Mouse (Mus musculus) heart, embryonic 14.5 days (tissue): ENCODE results near the gene Prss45. TPM values are rescaled to one million over a fixed set of nuclear protein-coding genes. Genes with fewer than 3 reads are reported as not detected.
"Not testable (repeated sequence)": the region's sequence is repeated elsewhere in the genome, so short reads cannot be mapped to it uniquely, and the experiment has no call there.

Source experiments
- ATAC-seq: fragments of 200-750 bp; cut with Nextera tagmentation; 2 replicates; pipeline ENCODE4 v1.8.0; 2017; ENCODE audit warnings: low read depth, moderate TSS enrichment; ENCODE audit not compliant: insufficient number of reproducible peaks, insufficient read depth, low FRiP score
- H3K27ac ChIP-seq, 2 experiments: fragments of 200-500 bp in 1 of 2; fragments of 300-500 bp in 1 of 2; sonication (generic) in 1 of 2; replicated peaks in 1 of 2; 2 replicates each; pipeline ENCODE4 v1.5.1; 2012 to 2014; ENCODE audit warnings: low read depth in 2 of 2, low read length in 2 of 2, control low read depth in 1 of 2, mild to moderate bottlenecking in 1 of 2, mixed read lengths in 1 of 2; ENCODE audit not compliant: control insufficient read depth in 1 of 2, insufficient read depth in 1 of 2
- H3K27me3 ChIP-seq: fragments of 300-500 bp; sonication (generic); 2 replicates; pipeline ENCODE4 v1.6.1; 2014; ENCODE audit warnings: mild to moderate bottlenecking, low read length, control low read depth; ENCODE audit not compliant: control insufficient read depth, insufficient read depth
- H3K36me3 ChIP-seq: fragments of 300-500 bp; sonication (generic); 2 replicates; pipeline ENCODE4 v1.6.1; 2014; ENCODE audit warnings: mild to moderate bottlenecking, control low read depth, low read length, mixed read lengths; ENCODE audit not compliant: control insufficient read depth, insufficient read depth
- H3K4me1 ChIP-seq, 2 experiments: fragments of 200-500 bp in 1 of 2; fragments of 300-500 bp in 1 of 2; sonication (generic) in 1 of 2; 2 replicates each; pipeline ENCODE4 v1.6.1; 2012 to 2014; ENCODE audit warnings: low read length in 2 of 2, control low read depth in 1 of 2, mixed read lengths in 1 of 2; ENCODE audit not compliant: control insufficient read depth in 2 of 2, insufficient read depth in 2 of 2
- H3K4me2 ChIP-seq: fragments of 300-500 bp; sonication (generic); 2 replicates; pipeline ENCODE4 v1.6.1; 2014; ENCODE audit warnings: mild to moderate bottlenecking, low read length
- H3K4me3 ChIP-seq, 2 experiments: fragments of 200-500 bp in 1 of 2; fragments of 300-500 bp in 1 of 2; sonication (generic) in 1 of 2; 2 replicates each; pipeline ENCODE4 v1.5.1; 2012 to 2014; ENCODE audit warnings: low read length in 2 of 2, mild to moderate bottlenecking in 2 of 2, control low read depth in 1 of 2, low read depth in 1 of 2, moderate library complexity in 1 of 2; ENCODE audit not compliant: control insufficient read depth in 1 of 2, insufficient read depth in 1 of 2
- H3K9ac ChIP-seq: fragments of 300-500 bp; sonication (generic); 2 replicates; pipeline ENCODE4 v1.6.1; 2014; ENCODE audit warnings: mild to moderate bottlenecking, low read length
- H3K9me3 ChIP-seq: fragments of 300-500 bp; sonication (generic); 2 replicates; pipeline ENCODE4 v1.6.1; 2016; ENCODE audit warnings: low read length, control low read depth; ENCODE audit not compliant: control insufficient read depth
- WGBS: fragments of 180-500 bp; shearing (Covaris S2); extraction: QIAGEN DNeasy Blood & Tissue Kit; methylation state at CpG from one replicate; pipeline ENCODE4 v1.1.7; 2014; 5-methylcytosine and 5-hydroxymethylcytosine counted together
- polyA plus RNA-seq: library from polyadenylated mRNA; unstranded; fragments of >200 nt; fragmentation: Nextera tagmentation; extraction: Ambion mirVana; gene quantifications from 2 replicates; pipeline ENCODE4 v1.2.1, GENCODE M21; 2014

Prss45 gene
- polyA plus RNA-seq, 1 experiment from 2014 or later, result not detected

- WGBS, result 47% methylated on average over 18 of the region's 18 CpGs
- H3K27ac ChIP-seq, result no peak within 1 kb of the TSS
- ATAC-seq, result no peak
- no peaks in the 10 kb centered on the region for H3K4me1 ChIP-seq
- no peaks in the 10 kb centered on the region; the same call in 1 of the 2 replicates for H3K27me3 ChIP-seq
- no peak within 1 kb of the TSS for H3K4me2 ChIP-seq
- H3K9ac ChIP-seq, result no peak within 1 kb of the TSS
- no peaks in the 10 kb centered on the region for H3K9me3 ChIP-seq
- no peak within 1 kb of the TSS for H3K4me3 ChIP-seq
- H3K36me3 ChIP-seq, result no peaks in the 10 kb centered on the region
Observed at GRCm38 (mm10) chr9:110813789-110814188, 20.6 kb upstream of the Prss45 start, which contains the start of gene Prss44. TSS of gene Prss44 (plus strand) at chr9:110813994.

- not testable (repeated sequence) for H3K9ac ChIP-seq, H3K9me3 ChIP-seq, H3K27me3 ChIP-seq, H3K27ac ChIP-seq, H3K4me3 ChIP-seq, H3K4me1 ChIP-seq, H3K36me3 ChIP-seq, ATAC-seq, H3K4me2 ChIP-seq
Observed at GRCm38 (mm10) chr9:110820546-110820945, 13.8 kb upstream of the Prss45 start.

GRCm38 (mm10) chr9:110821436-110821835 is 13.0 kb upstream of the Prss45 start:
- Histone ChIP-seq H3K4me2 (no peak overlapping the region), H3K36me3 (no peaks in the 10 kb centered on the region), H3K9ac (no peak overlapping the region), H3K9me3 (no peaks in the 10 kb centered on the region), H3K4me3 (no peak overlapping the region), H3K4me1 (no peaks in the 10 kb centered on the region), H3K27me3 (peaks cover 4% of the 10 kb centered on the region; the same call in 1 of the 2 replicates), H3K27ac (no peak overlapping the region)
- 81% methylated on average over 7 of the region's 7 CpGs for WGBS
- ATAC-seq, result no peak

GRCm38 (mm10) chr9:110825426-110825825 is 9.0 kb upstream of the Prss45 start:
- no peak overlapping the region for H3K4me3 ChIP-seq
- peaks cover 3% of the 10 kb centered on the region; the same call in 1 of the 2 replicates for H3K27me3 ChIP-seq
- no peak overlapping the region for H3K4me2 ChIP-seq
- no peak overlapping the region for H3K27ac ChIP-seq
- H3K9ac ChIP-seq, result no peak overlapping the region
- no peak for ATAC-seq
- WGBS, result 63% methylated on average over 4 of the region's 4 CpGs
- H3K36me3 ChIP-seq, result no peaks in the 10 kb centered on the region
- H3K9me3 ChIP-seq, result no peaks in the 10 kb centered on the region
- no peaks in the 10 kb centered on the region; a peak in 1 of 4 replicates for H3K4me1 ChIP-seq

- Histone ChIP-seq H3K4me2 (no peak overlapping the region), H3K27me3 (peaks cover 3% of the 10 kb centered on the region; the same call in 1 of the 2 replicates), H3K27ac (no peak overlapping the region), H3K9ac (no peak overlapping the region), H3K36me3 (no peaks in the 10 kb centered on the region), H3K4me1 (no peaks in the 10 kb centered on the region; a peak in 1 of 4 replicates), H3K4me3 (no peak overlapping the region), H3K9me3 (no peaks in the 10 kb centered on the region)
- 66% methylated on average over 7 of the region's 7 CpGs for WGBS
- no peak for ATAC-seq
Observed at GRCm38 (mm10) chr9:110825832-110826231, 8.6 kb upstream of the Prss45 start.

GRCm38 (mm10) chr9:110826390-110826789 is 8.0 kb upstream of the Prss45 start, which contains the start of gene Prss43:
TSS of gene Prss43 (plus strand) at chr9:110826690.
- H3K4me3 ChIP-seq, result no peak within 1 kb of the TSS
- no peaks in the 10 kb centered on the region for H3K36me3 ChIP-seq
- no peaks in the 10 kb centered on the region for H3K9me3 ChIP-seq
- no peak within 1 kb of the TSS for H3K27ac ChIP-seq
- H3K4me2 ChIP-seq, result no peak within 1 kb of the TSS
- no peak for ATAC-seq
- H3K9ac ChIP-seq, result no peak within 1 kb of the TSS
- H3K4me1 ChIP-seq, result no peaks in the 10 kb centered on the region; a peak in 1 of 4 replicates
- WGBS, result 61% methylated on average over 3 of the region's 3 CpGs
- peaks cover 3% of the 10 kb centered on the region; the same call in 1 of the 2 replicates for H3K27me3 ChIP-seq

- Histone ChIP-seq H3K4me3 (no peak overlapping the region), H3K4me1 (no peaks in the 10 kb centered on the region; a peak in 1 of 4 replicates), H3K4me2 (no peak overlapping the region), H3K9ac (no peak overlapping the region), H3K27me3 (no peaks in the 10 kb centered on the region; the same call in 1 of the 2 replicates), H3K27ac (no peak overlapping the region), H3K36me3 (no peaks in the 10 kb centered on the region), H3K9me3 (no peaks in the 10 kb centered on the region)
- no peak for ATAC-seq
- WGBS, result 70% methylated on average over 5 of the region's 5 CpGs
Observed at GRCm38 (mm10) chr9:110833021-110833420, 1.4 kb upstream of the Prss45 start.

GRCm38 (mm10) chr9:110834961-110835360 is 573 bp downstream of the Prss45 start:
- 19% methylated on average over 10 of the region's 10 CpGs for WGBS
- no peak overlapping the region for H3K27ac ChIP-seq
- no peak overlapping the region for H3K9ac ChIP-seq
- H3K4me2 ChIP-seq, result peak overlapping the region; percentile 27
- H3K9me3 ChIP-seq, result no peaks in the 10 kb centered on the region
- H3K27me3 ChIP-seq, result no peaks in the 10 kb centered on the region; the same call in 1 of the 2 replicates
- H3K36me3 ChIP-seq, result no peaks in the 10 kb centered on the region
- no peaks in the 10 kb centered on the region for H3K4me1 ChIP-seq
- ATAC-seq, result no peak
- H3K4me3 ChIP-seq, result no peak overlapping the region
